Mouse (Mus musculus) liver, postnatal 0 days (tissue): Measurements from ENCODE around the gene Tax1bp3. TPM values are rescaled to one million over a fixed set of nuclear protein-coding genes. Genes with fewer than 3 reads are reported as not detected.

Source experiments
- ATAC-seq: fragments of 200-750 bp; cut with Nextera tagmentation; 2 replicates; pipeline ENCODE4 v1.8.0; 2017; ENCODE audit warnings: mild to moderate bottlenecking, moderate library complexity
- DNase-seq: peaks from one replicate; pipeline ENCODE4 v3.0.0-alpha.2; 2016
- H3K27ac ChIP-seq: fragments of 300-500 bp; sonication (generic); 2 replicates; pipeline ENCODE4 v1.5.1; 2014; ENCODE audit warnings: antibody characterized with exemption, moderate library complexity, mild to moderate bottlenecking, low read depth
- H3K27me3 ChIP-seq: fragments of 300-500 bp; sonication (generic); 2 replicates; pipeline ENCODE4 v1.6.1; 2014; ENCODE audit warnings: low read length, control low read depth, mixed read lengths; ENCODE audit not compliant: insufficient read depth
- H3K36me3 ChIP-seq: fragments of 300-500 bp; sonication (generic); replicated peaks from 2 replicates; pipeline ENCODE4 v1.6.1; 2014; ENCODE audit warnings: mild to moderate bottlenecking, control low read depth, low read length, moderate library complexity, mixed read lengths; ENCODE audit not compliant: insufficient read depth
- H3K4me1 ChIP-seq: fragments of 300-500 bp; sonication (generic); 2 replicates; pipeline ENCODE4 v1.6.1; 2014; ENCODE audit warnings: antibody characterized with exemption, mild to moderate bottlenecking, control low read depth; ENCODE audit not compliant: insufficient read depth
- H3K4me2 ChIP-seq: fragments of 300-500 bp; sonication (generic); 2 replicates; pipeline ENCODE4 v1.6.1; 2014; ENCODE audit warnings: low read depth, mild to moderate bottlenecking, low read length, moderate library complexity, mixed read lengths
- H3K4me3 ChIP-seq: fragments of 300-500 bp; sonication (generic); 2 replicates; pipeline ENCODE4 v1.5.1; 2014; ENCODE audit warnings: low read depth, low read length
- H3K9ac ChIP-seq: fragments of 300-500 bp; sonication (generic); replicated peaks from 2 replicates; pipeline ENCODE4 v1.6.1; 2014; ENCODE audit warnings: mild to moderate bottlenecking, moderate library complexity
- H3K9me3 ChIP-seq: fragments of 300-500 bp; sonication (generic); 2 replicates; pipeline ENCODE4 v1.6.1; 2016; ENCODE audit warnings: mild to moderate bottlenecking, control low read depth, low read length, mixed read lengths
- CTCF ChIP-seq: sonication (generic); IDR thresholded peaks from 2 replicates; pipeline ENCODE4 v1.5.1; 2016; ENCODE audit warnings: antibody characterized with exemption, low read depth
- EP300 ChIP-seq: IDR thresholded peaks from 2 replicates; pipeline ENCODE4 v1.6.1; 2016; ENCODE audit warnings: antibody characterized with exemption, low read depth, mild to moderate bottlenecking
- WGBS: fragments of 180-500 bp; shearing (Covaris S2); extraction: QIAGEN DNeasy Blood & Tissue Kit; methylation state at CpG from one replicate; pipeline ENCODE4 v1.1.7; 2014; ENCODE audit not compliant: insufficient replicate concordance; 5-methylcytosine and 5-hydroxymethylcytosine counted together
- polyA plus RNA-seq: library from polyadenylated mRNA; unstranded; fragments of >200 nt; fragmentation: Nextera tagmentation; extraction: Ambion mirVana; gene quantifications from 2 replicates; pipeline ENCODE4 v1.2.1, GENCODE M21; 2015

Tax1bp3 gene
- polyA plus RNA-seq, 1 experiment from 2014 or later = 35.6 TPM

GRCm38 (mm10) chr11:73213956-73214355, 37.1 kb downstream of the Tax1bp3 start:
- WGBS = 86% methylated on average over 3 of the region's 3 CpGs
- H3K9me3 ChIP-seq = no peaks in the 10 kb centered on the region
- no peak overlapping the region for H3K4me3 ChIP-seq
- no peaks in the 10 kb centered on the region for H3K4me1 ChIP-seq
- H3K36me3 ChIP-seq = peaks cover 7% of the 10 kb centered on the region; the same call in 1 of the 2 replicates
- no peak overlapping the region for H3K27ac ChIP-seq
- H3K9ac ChIP-seq = no peak overlapping the region
- TF ChIP-seq EP300 (no peak), CTCF (no peak)
- ATAC-seq (no peak), DNase-seq (no peak)
- H3K27me3 ChIP-seq = no peaks in the 10 kb centered on the region
- no peak overlapping the region for H3K4me2 ChIP-seq

DNA sequence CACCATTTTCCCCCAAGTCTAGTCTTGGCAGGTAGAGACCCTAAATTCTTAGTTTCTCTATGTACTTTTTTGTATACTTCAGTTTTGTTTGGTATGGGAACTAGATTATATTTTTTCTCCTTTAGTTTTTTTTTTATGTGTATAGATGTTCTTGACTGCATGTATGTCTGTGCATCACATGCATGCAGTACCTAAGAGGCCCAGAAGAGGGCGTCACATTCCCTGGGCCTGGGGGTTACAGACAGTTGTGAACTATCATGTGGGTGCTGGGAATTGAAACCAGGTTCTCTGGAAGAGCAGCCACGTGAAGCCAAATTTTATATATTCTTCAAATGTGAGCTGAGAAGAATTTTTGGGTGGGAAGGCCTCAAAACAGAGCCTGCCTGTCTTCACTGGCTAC, 42.8 kb downstream of the Tax1bp3 start:
- peak; percentile 41 for TF ChIP-seq CTCF
- TF ChIP-seq EP300 = no peak
- peaks cover 16% of the 10 kb centered on the region; the same call in 1 of the 2 replicates for H3K36me3 ChIP-seq
- no peak for ATAC-seq

DNA sequence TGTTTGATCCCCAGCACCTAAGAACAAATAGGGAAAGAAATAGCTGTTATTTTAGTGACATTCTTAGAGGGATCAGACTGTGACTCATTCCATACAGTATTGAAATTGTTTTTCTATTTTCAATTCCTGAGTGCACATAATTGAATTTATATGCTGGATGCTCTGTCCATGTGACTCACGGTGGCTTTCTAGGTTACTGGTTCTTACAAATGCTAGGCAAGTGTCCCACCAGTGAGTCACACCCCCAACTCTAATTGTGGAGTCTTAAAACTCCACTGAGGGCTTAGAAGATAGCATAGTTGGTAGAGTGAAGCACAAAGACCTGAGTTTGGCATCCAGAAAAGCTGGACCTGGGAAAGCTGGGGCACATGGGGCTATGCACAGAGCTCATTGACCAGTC, 43.8 kb downstream of the Tax1bp3 start:
- Histone ChIP-seq H3K9ac (no peak overlapping the region), H3K9me3 (no peaks in the 10 kb centered on the region), H3K4me1 (no peaks in the 10 kb centered on the region), H3K4me2 (no peak overlapping the region), H3K27me3 (no peaks in the 10 kb centered on the region), H3K36me3 (0 out of 2 replicates have a peak, but pooled peaks cover 12% of the 10 kb centered on the region), H3K4me3 (no peak overlapping the region), H3K27ac (no peak overlapping the region)
- 84% methylated on average over 1 of the region's 1 CpGs for WGBS
- TF ChIP-seq CTCF (no peak), EP300 (no peak)
- DNase-seq (no peak), ATAC-seq (no peak)

More for the DNA sequence above, 42.8 kb downstream of the Tax1bp3 start:
- no peak overlapping the region for H3K4me3 ChIP-seq
- DNase-seq = no peak
- 60% methylated on average over 2 of the region's 2 CpGs for WGBS
- H3K27ac ChIP-seq = no peak overlapping the region
- H3K4me1 ChIP-seq = no peaks in the 10 kb centered on the region
- H3K9ac ChIP-seq = no peak overlapping the region
- H3K4me2 ChIP-seq = no peak overlapping the region
- H3K27me3 ChIP-seq = no peaks in the 10 kb centered on the region
- H3K9me3 ChIP-seq = no peaks in the 10 kb centered on the region

- Histone ChIP-seq H3K9me3 (no peaks in the 10 kb centered on the region), H3K9ac (no peak overlapping the region), H3K4me2 (no peak overlapping the region), H3K27ac (no peak overlapping the region), H3K4me3 (no peak overlapping the region), H3K36me3 (0 out of 2 replicates have a peak, but pooled peaks cover 9% of the 10 kb centered on the region), H3K27me3 (no peaks in the 10 kb centered on the region), H3K4me1 (no peaks in the 10 kb centered on the region)
- ATAC-seq (no peak), DNase-seq (no peak)
- TF ChIP-seq EP300 (no peak), CTCF (no peak)
- 38% methylated on average over 5 of the region's 5 CpGs for WGBS
Observed at GRCm38 (mm10) chr11:73222846-73223245, 46.0 kb downstream of the Tax1bp3 start.

GRCm38 (mm10) chr11:73223966-73224365, 47.1 kb downstream of the Tax1bp3 start:
- H3K4me1 ChIP-seq = no peaks in the 10 kb centered on the region
- H3K9ac ChIP-seq = no peak overlapping the region
- no peak for TF ChIP-seq EP300
- TF ChIP-seq CTCF = peak; percentile 62
- H3K27me3 ChIP-seq = no peaks in the 10 kb centered on the region
- DNase-seq = peak; percentile 40
- no peak overlapping the region for H3K27ac ChIP-seq
- H3K9me3 ChIP-seq = no peaks in the 10 kb centered on the region
- H3K4me3 ChIP-seq = no peak overlapping the region
- 0 out of 2 replicates have a peak, but pooled peaks cover 9% of the 10 kb centered on the region for H3K36me3 ChIP-seq
- no peak overlapping the region for H3K4me2 ChIP-seq
- peak; percentile 62; the same call in 1 of the 2 replicates for ATAC-seq
- WGBS = 48% methylated on average over 2 of the region's 2 CpGs

- Histone ChIP-seq H3K27me3 (no peaks in the 10 kb centered on the region), H3K4me2 (no peak overlapping the region), H3K4me1 (no peaks in the 10 kb centered on the region), H3K27ac (no peak overlapping the region), H3K4me3 (no peak overlapping the region), H3K9ac (no peak overlapping the region), H3K9me3 (no peaks in the 10 kb centered on the region), H3K36me3 (0 out of 2 replicates have a peak, but pooled peaks cover 6% of the 10 kb centered on the region)
- ATAC-seq (no peak), DNase-seq (no peak)
- TF ChIP-seq EP300 (no peak), CTCF (no peak)
- 81% methylated on average over 6 of the region's 6 CpGs for WGBS
Observed at GRCm38 (mm10) chr11:73225856-73226255, 49.0 kb downstream of the Tax1bp3 start.

GRCm38 (mm10) chr11:73228881-73229280, 52.0 kb downstream of the Tax1bp3 start:
- Histone ChIP-seq H3K27me3 (no peaks in the 10 kb centered on the region), H3K4me2 (no peak overlapping the region), H3K9ac (no peak overlapping the region), H3K4me1 (no peaks in the 10 kb centered on the region), H3K36me3 (no peaks in the 10 kb centered on the region), H3K27ac (no peak overlapping the region), H3K4me3 (no peak overlapping the region), H3K9me3 (no peaks in the 10 kb centered on the region)
- TF ChIP-seq CTCF = no peak
- no peak for TF ChIP-seq EP300
- WGBS = 69% methylated on average over 5 of the region's 5 CpGs
- no peak for DNase-seq
- no peak for ATAC-seq
